Comparison of ENCODE assay signal across 15 mouse cellular contexts in genomic region chr16:9972705-9973104, GRCm38 (mm10). TPM values are rescaled to one million over a fixed set of nuclear protein-coding genes. Genes with fewer than 3 reads are reported as not detected.
"Had no signal": no experiment of that assay in that cellular context is flagged by ENCODE, and none has a peak within 500 bp of the region (broad histone marks: within the 10 kb centered on the region; RNA-seq: fewer than 3 reads in every experiment).

No protein-coding gene starts in this region.

- H3K4me1 ChIP-seq: limb, embryonic 15.5 days; liver, embryonic 12.5 days; midbrain, embryonic 10.5 days; midbrain, embryonic 15.5 days; neural tube, embryonic 12.5 days had no signal

- DNase-seq: kidney, adult 8-10 months; kidney, postnatal 25 days; lung, embryonic 14.5 days; lung, postnatal 10 days; lung, postnatal 4 days; thymus, adult 18-20 months; thymus, postnatal 14 days had no signal

- H3K27me3 ChIP-seq: limb, embryonic 15.5 days; liver, embryonic 12.5 days; midbrain, embryonic 15.5 days; neural tube, embryonic 12.5 days had no signal

- H3K27ac ChIP-seq: limb, embryonic 15.5 days; liver, embryonic 12.5 days; midbrain, embryonic 10.5 days; midbrain, embryonic 15.5 days; neural tube, embryonic 12.5 days had no signal

- H3K9me3 ChIP-seq: limb, embryonic 15.5 days; liver, embryonic 12.5 days; midbrain, embryonic 10.5 days; midbrain, embryonic 15.5 days; neural tube, embryonic 12.5 days had no signal

- ATAC-seq: intestine, embryonic 16.5 days; liver, embryonic 12.5 days; midbrain, embryonic 15.5 days had no signal

- H3K4me3 ChIP-seq: limb, embryonic 15.5 days; liver, embryonic 12.5 days; midbrain, embryonic 10.5 days; midbrain, embryonic 15.5 days; neural tube, embryonic 12.5 days had no signal

- H3K9ac ChIP-seq: limb, embryonic 15.5 days; liver, embryonic 12.5 days; lung, embryonic 14.5 days; midbrain, embryonic 15.5 days; neural tube, embryonic 12.5 days had no signal

- H3K4me2 ChIP-seq: limb, embryonic 15.5 days; liver, embryonic 12.5 days; lung, embryonic 14.5 days; midbrain, embryonic 15.5 days; neural tube, embryonic 12.5 days had no signal

- H3K36me3 ChIP-seq: limb, embryonic 15.5 days; liver, embryonic 12.5 days; midbrain, embryonic 10.5 days; midbrain, embryonic 15.5 days; neural tube, embryonic 12.5 days had no signal

RNA-seq across cellular contexts. Expression of gene Grin2a, which starts 22.7 kb away (rescaled TPM):
- total RNA-seq: monocyte, adult 5-6 weeks had no signal
- polyA plus RNA-seq: liver, embryonic 16.5 days had no signal
